Mouse (Mus musculus) kidney, adult 2 months (tissue): Measurements from ENCODE around the gene Tfb2m. TPM values are rescaled to one million over a fixed set of nuclear protein-coding genes. Genes with fewer than 3 reads are reported as not detected.

Experiments used
- DNase-seq: peaks from one replicate; pipeline ENCODE4 v3.0.0; 2021
- H3K27ac ChIP-seq: fragments of 200-500 bp; 2 replicates; pipeline ENCODE4 v1.5.1; 2012; ENCODE audit warnings: low read depth, low read length, control low read depth, inconsistent platforms; ENCODE audit not compliant: insufficient read depth
- H3K27me3 ChIP-seq: fragments of 200-500 bp; replicated peaks from 2 replicates; pipeline ENCODE4 v1.6.1; 2012; ENCODE audit warnings: mild to moderate bottlenecking, moderate library complexity, low read length, inconsistent platforms; ENCODE audit not compliant: control insufficient read depth, insufficient read depth
- H3K36me3 ChIP-seq: fragments of 200-500 bp; 2 replicates; pipeline ENCODE4 v1.6.1; 2012; ENCODE audit warnings: mild to moderate bottlenecking, moderate library complexity, low read length, inconsistent platforms; ENCODE audit not compliant: control insufficient read depth, insufficient read depth
- H3K4me1 ChIP-seq: fragments of 200-500 bp; 2 replicates; pipeline ENCODE4 v1.6.1; 2011; ENCODE audit warnings: low read length; ENCODE audit not compliant: control insufficient read depth, insufficient read depth
- H3K4me3 ChIP-seq: fragments of 200-500 bp; 2 replicates; pipeline ENCODE4 v1.5.1; 2011; ENCODE audit warnings: mild to moderate bottlenecking, low read depth, low read length, control low read depth; ENCODE audit not compliant: insufficient read depth
- CTCF ChIP-seq: fragments of 200-500 bp; conservative IDR thresholded peaks from 2 replicates; pipeline ENCODE4 v1.5.1; 2011; ENCODE audit warnings: low read depth, mild to moderate bottlenecking, control low read depth, low read length, moderate library complexity, mixed read lengths; ENCODE audit not compliant: insufficient read depth, insufficient read length
- POLR2A ChIP-seq: fragments of 200-500 bp; IDR thresholded peaks from one replicate; pipeline ENCODE4 v1.6.1; 2011; ENCODE audit warnings: low read depth, low read length, control low read depth
- WGBS: fragments of 180-500 bp; shearing (Covaris S2); methylation state at CpG from one replicate; pipeline ENCODE4 v1.1.7; 2018; 5-methylcytosine and 5-hydroxymethylcytosine counted together
- polyA plus RNA-seq: library from polyadenylated mRNA; depleted of rRNA; stranded (reverse); fragments of >200 nt; gene quantifications from 2 replicates; pipeline ENCODE4 v1.2.3, GENCODE M21; 2012

The Tfb2m gene
- polyA plus RNA-seq, 1 experiment = 18.8 TPM

DNA sequence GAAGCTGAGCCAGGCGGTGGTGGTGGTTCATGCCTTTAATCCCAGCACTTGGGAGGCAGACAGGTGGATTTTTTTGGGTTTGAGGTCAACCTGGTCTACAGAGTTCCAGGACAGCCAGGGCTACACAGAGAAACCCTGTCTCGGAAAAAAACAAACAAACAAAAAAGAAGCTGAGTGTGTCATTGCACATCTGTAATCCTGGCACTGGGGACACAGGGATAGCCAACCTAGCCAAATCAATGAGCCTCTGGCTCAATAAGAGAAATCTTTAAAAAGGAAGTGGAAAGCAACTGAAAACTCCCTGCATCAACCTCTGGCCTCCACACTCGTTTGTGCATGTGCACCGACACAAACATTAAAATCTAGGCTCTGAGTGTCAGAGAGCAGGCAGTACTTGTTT lies 25.6 kb upstream of the Tfb2m start:
- no peak for DNase-seq
- WGBS = 81% methylated on average over 4 of the region's 4 CpGs

DNA sequence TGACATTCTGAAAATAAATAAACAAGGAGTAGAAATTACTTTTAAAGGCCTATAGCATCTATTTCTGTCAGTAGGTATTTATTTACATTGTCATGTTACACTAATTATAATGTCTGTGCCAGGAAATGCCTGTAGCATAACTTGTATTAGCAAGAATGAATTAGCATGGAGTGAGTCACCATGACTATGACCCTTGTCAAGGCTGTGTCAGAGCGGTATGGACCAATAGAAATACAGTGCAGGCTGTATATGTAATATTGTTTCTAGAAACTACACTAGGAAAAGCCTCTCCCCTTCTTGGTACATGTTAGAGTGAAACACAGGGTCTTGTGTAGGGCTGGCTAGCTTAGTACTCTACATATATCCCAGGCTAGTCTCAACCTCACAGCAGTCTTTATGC lies 24.4 kb upstream of the Tfb2m start:
- H3K27ac ChIP-seq = no peak overlapping the region
- no peaks in the 10 kb centered on the region for H3K27me3 ChIP-seq
- TF ChIP-seq CTCF (no peak), POLR2A (no peak)
- no peak for DNase-seq
- H3K4me1 ChIP-seq = peaks cover 8% of the 10 kb centered on the region
- no peaks in the 10 kb centered on the region for H3K36me3 ChIP-seq
- WGBS = 93% methylated on average over 1 of the region's 1 CpGs
- no peak overlapping the region for H3K4me3 ChIP-seq

More for the DNA sequence above, 25.6 kb upstream of the Tfb2m start:
- Histone ChIP-seq H3K27ac (no peak overlapping the region), H3K4me3 (no peak overlapping the region), H3K4me1 (peaks cover 8% of the 10 kb centered on the region), H3K36me3 (no peaks in the 10 kb centered on the region), H3K27me3 (no peaks in the 10 kb centered on the region)
- TF ChIP-seq CTCF (no peak), POLR2A (no peak)

DNA sequence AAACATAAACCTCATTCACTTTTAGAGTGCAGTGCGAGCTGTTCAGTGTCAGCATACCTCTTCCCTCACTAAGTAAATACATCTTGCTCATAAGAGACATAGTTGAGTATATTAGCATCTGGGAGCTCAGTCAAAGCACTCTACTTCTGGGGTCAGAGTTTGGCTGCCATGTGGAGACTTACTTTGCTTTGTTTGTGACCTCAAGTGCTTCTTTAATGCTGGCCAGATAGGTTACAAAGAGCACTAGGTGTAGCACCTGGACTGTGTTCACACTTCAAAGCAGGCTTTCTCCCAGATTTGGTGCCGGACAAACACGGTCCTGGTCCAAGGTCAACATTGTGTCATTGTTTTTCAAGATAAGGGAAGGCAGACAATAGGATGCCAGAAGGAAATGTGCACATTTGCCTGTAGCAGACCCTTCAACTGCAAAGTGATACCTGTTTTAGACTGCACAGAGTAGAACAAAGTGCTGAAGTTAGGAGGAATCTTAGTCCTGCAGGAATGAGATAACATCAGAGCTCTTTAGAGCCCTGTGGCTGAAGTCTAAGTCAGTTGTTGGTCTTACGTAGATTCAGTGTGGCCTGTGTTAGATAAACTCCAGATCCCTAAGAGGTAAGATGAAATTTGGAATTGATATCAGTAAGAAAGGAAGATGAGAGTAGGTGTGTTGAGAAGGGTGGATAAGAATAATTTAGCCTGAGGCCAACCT lies 22.8 kb upstream of the Tfb2m start:
- Histone ChIP-seq H3K36me3 (no peaks in the 10 kb centered on the region), H3K4me1 (peaks cover 8% of the 10 kb centered on the region), H3K4me3 (no peak overlapping the region), H3K27ac (no peak overlapping the region), H3K27me3 (no peaks in the 10 kb centered on the region)
- no peak for TF ChIP-seq CTCF
- TF ChIP-seq POLR2A = no peak
- DNase-seq = no peak
- WGBS = 63% methylated on average over 4 of the region's 4 CpGs

DNA sequence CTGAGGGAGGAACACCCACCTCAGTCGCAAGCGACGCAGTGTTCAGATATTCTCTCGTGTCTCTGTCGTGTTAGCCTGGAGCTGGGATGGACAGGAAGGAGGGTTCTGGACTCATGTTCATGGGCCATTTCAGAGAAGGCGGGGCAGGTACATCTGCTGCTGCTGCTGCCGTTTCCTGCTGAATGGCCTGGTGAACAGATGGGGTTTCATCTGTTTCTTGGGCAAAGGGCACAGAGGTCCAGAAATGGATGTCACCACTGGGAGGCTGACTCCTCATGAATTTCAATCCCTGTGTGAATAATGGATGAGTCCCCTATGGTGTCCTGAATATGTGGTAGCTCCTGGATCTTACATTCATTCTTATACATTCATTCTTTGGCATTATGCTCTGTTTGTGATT lies 21.5 kb upstream of the Tfb2m start:
- H3K4me3 ChIP-seq = no peak overlapping the region
- H3K36me3 ChIP-seq = no peaks in the 10 kb centered on the region
- no peak overlapping the region for H3K27ac ChIP-seq
- no peaks in the 10 kb centered on the region for H3K27me3 ChIP-seq
- TF ChIP-seq POLR2A = no peak
- TF ChIP-seq CTCF = no peak
- DNase-seq = no peak
- WGBS = 62% methylated on average over 7 of the region's 7 CpGs
- H3K4me1 ChIP-seq = peaks cover 8% of the 10 kb centered on the region

DNA sequence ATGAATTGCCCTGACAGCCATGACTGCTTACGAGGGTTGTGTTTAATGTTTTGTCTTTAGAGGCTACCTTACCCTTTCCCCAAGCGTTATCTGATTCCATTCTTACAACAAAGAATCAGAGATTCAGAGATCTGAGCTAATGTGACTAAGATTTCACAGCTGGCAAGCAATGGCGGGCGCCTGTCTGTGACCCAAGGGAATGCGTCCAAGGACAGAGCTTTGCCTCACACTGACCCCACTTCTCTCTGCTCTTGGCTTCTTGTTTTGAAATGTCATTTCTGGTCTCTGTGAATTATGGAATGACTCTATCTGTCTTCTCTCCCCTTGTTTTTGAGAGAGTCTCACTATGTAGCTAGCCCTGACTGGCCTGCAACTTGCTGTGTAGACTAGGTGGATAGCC lies 17.9 kb upstream of the Tfb2m start:
- WGBS = 62% methylated on average over 5 of the region's 5 CpGs
- TF ChIP-seq CTCF = no peak
- no peak overlapping the region for H3K27ac ChIP-seq
- peak; percentile 38 for DNase-seq
- no peaks in the 10 kb centered on the region for H3K27me3 ChIP-seq
- H3K4me3 ChIP-seq = no peak overlapping the region
- H3K4me1 ChIP-seq = peaks cover 12% of the 10 kb centered on the region
- no peaks in the 10 kb centered on the region for H3K36me3 ChIP-seq

DNA sequence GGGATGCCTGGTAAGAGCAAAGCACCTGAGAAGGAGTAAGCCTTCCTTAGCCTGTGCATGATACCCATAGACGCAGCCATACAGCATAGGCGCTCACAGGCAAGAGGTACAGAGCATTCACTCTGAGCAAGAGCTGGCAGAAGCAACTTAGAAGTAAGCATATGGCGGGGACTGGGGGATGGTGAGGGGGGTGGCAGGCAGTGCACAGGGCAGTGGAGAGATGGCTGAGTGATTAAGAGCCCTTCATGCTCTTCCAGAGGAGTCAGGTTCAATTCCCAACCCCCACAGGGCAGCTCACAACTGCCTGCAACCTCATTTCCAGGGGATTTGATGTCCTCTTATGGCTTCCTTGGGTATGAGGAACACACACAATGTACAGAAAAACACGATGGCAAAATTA lies 17.1 kb upstream of the Tfb2m start:
- DNase-seq = no peak
- Histone ChIP-seq H3K27me3 (no peaks in the 10 kb centered on the region), H3K4me3 (no peak overlapping the region), H3K36me3 (no peaks in the 10 kb centered on the region), H3K4me1 (peaks cover 9% of the 10 kb centered on the region; the same call in 1 of the 2 replicates), H3K27ac (no peak overlapping the region)
- TF ChIP-seq CTCF (no peak), POLR2A (no peak)
- 86% methylated on average over 4 of the region's 4 CpGs for WGBS

DNA sequence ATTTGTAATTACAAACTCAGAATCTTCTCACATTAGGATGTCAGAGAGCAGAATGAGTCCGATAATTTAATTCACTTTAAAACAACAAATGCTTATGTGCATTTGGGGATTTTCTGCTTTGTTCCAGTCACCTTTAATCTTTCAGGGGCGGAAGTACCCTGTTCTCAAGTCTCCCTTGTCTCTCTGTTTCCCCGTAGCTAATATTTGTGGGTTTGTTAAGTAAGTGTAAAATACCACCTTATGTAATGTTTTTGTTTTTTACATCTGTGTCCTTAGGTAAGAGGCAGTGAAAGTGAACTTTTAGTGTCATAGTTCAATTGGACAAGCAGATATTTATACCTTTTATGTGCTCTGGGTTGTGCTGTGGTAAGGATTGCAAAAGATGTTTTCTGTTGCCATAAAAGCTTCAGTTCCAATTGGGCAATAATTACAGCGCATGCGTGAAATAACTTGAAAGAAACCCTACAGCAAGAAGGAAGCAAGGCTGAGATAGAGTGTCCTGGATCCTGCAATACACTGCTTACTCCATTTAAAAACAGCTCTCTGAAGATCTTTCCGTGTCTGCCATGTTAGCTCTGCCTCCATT lies 14.9 kb upstream of the Tfb2m start:
- H3K27ac ChIP-seq = peak overlapping the region; percentile 13; the same call in 1 of the 2 replicates
- no peak overlapping the region for H3K4me3 ChIP-seq
- no peaks in the 10 kb centered on the region for H3K36me3 ChIP-seq
- 77% methylated on average over 6 of the region's 6 CpGs for WGBS
- no peaks in the 10 kb centered on the region for H3K27me3 ChIP-seq
- no peak for TF ChIP-seq POLR2A
- no peak for TF ChIP-seq CTCF
- DNase-seq = peak; percentile 29
- peaks cover 9% of the 10 kb centered on the region; the same call in 1 of the 2 replicates for H3K4me1 ChIP-seq
